Mouse (Mus musculus) midbrain, embryonic 10.5 days (tissue): ENCODE results near the gene Gpat3. TPM values are rescaled to one million over a fixed set of nuclear protein-coding genes. Genes with fewer than 3 reads are reported as not detected.

Experiments used
- DNase-seq: peaks from one replicate; pipeline ENCODE4 v3.0.0-alpha.2; 2017; ENCODE audit warnings: low spot score
- H3K27ac ChIP-seq: fragments of 300-500 bp; sonication (generic); replicated peaks from 2 replicates; pipeline ENCODE4 v1.5.1; 2016; ENCODE audit warnings: mild to moderate bottlenecking
- H3K27me3 ChIP-seq: fragments of 300-500 bp; sonication (generic); 2 replicates; pipeline ENCODE4 v1.6.1; 2016; ENCODE audit warnings: low read depth, mild to moderate bottlenecking; ENCODE audit not compliant: poor library complexity, severe bottlenecking
- H3K36me3 ChIP-seq: fragments of 300-500 bp; sonication (generic); 2 replicates; pipeline ENCODE4 v1.6.1; 2016; ENCODE audit warnings: mild to moderate bottlenecking, moderate library complexity
- H3K4me1 ChIP-seq: fragments of 300-500 bp; sonication (generic); 2 replicates; pipeline ENCODE4 v1.6.1; 2016
- H3K4me3 ChIP-seq: fragments of 300-500 bp; sonication (generic); 2 replicates; pipeline ENCODE4 v1.5.1; 2016; ENCODE audit warnings: mild to moderate bottlenecking, moderate library complexity
- H3K9me3 ChIP-seq: fragments of 300-500 bp; sonication (generic); replicated peaks from 2 replicates; pipeline ENCODE4 v1.6.1; 2016; ENCODE audit warnings: mild to moderate bottlenecking
- WGBS: fragments of 180-500 bp; shearing (Covaris S2); methylation state at CpG from one replicate; pipeline ENCODE4 v1.1.7; 2016; 5-methylcytosine and 5-hydroxymethylcytosine counted together
- polyA plus RNA-seq: library from polyadenylated mRNA; unstranded; fragments of >200 nt; fragmentation: Nextera tagmentation; extraction: Ambion mirVana; gene quantifications from 2 replicates; pipeline ENCODE4 v1.2.1, GENCODE M21; 2016

The Gpat3 gene
- polyA plus RNA-seq, 1 experiment from 2014 or later: 1.1 TPM

DNA sequence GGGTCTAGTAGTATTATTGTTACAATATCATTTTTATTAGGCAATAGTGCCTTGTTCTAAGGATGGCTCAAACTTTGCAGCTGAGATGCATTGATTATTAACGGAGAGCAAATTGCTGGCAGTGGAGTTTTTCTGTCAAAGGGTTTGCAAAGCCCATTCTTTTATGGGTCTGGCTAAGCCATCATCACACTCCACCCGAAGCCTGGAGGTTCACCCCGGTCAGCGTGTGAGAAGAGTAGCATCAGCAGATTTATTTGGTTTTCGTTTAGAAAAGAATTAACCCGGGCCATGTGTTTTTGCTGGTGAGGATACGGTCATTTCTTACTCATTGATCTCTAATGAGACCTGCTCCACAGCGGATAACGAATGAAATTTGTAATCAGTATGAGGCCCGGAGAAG, 99.8 kb downstream of the Gpat3 start:
- Histone ChIP-seq H3K27ac (no peak overlapping the region), H3K36me3 (no peaks in the 10 kb centered on the region), H3K27me3 (no peaks in the 10 kb centered on the region), H3K4me3 (no peak overlapping the region), H3K4me1 (peaks cover 9% of the 10 kb centered on the region; the same call in 1 of the 2 replicates), H3K9me3 (no peaks in the 10 kb centered on the region)
- DNase-seq: no peak
- WGBS: 91% methylated on average over 10 of the region's 10 CpGs

Other genes with a start within 250 kb of the Gpat3 start
- gene Coq2, start 170.6 kb upstream of the Gpat3 start, polyA plus RNA-seq: 54.9 and 58.2 TPM in 2 replicates
- gene Hpse, start 126.0 kb upstream of the Gpat3 start, polyA plus RNA-seq: 1.2 TPM in 2 replicates
- 23.7 and 24.6 TPM in 2 replicates for gene Helq, start 47.1 kb upstream of the Gpat3 start, polyA plus RNA-seq
- 198 and 202 TPM in 2 replicates for gene Mrps18c, start 47.1 kb upstream of the Gpat3 start, polyA plus RNA-seq
- gene Abraxas1, start 24.7 kb upstream of the Gpat3 start, polyA plus RNA-seq: 30.5 and 32.3 TPM in 2 replicates